ENCODE assay signal across 17 mouse cellular contexts in the genomic region with DNA sequence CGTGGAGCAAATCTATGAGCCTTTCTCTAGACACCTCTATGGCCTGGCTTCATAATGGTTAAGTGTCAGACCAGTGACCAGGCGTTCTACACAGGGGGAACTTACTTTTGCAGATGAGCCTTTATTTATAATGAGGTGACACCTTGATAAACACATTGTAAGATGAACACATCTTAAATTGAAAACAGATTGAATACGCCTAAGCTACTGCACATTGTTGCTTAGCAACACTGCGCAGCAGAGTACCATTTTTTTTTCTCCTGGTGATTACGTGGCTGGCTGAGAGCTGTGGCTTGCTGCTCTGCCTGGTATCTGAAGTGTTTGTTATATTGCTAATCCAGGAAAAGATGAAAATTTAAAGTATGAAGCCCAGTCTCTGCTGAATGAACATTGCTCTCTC. TPM values are rescaled to one million over a fixed set of nuclear protein-coding genes. Genes with fewer than 3 reads are reported as not detected.
A peak's percentile ranks its signal among the peaks of the same experiment; 100 is the strongest.
DNase-seq lines count a peak whose midpoint lies in the region; ATAC-seq lines count a peak whose summit lies in the region.
"Had no signal": no experiment of that assay in that cellular context is flagged by ENCODE, and none has a peak within 500 bp of the region (broad histone marks: within the 10 kb centered on the region; RNA-seq: fewer than 3 reads in every experiment).

No protein-coding gene starts in this region.

- peaks cover 44% of the 10 kb centered on the region for H3K27me3 ChIP-seq in forebrain, embryonic 11.5 days (ENCODE audit: control insufficient read depth, insufficient read depth, low read length)
- H3K27me3 ChIP-seq in hindbrain, embryonic 14.5 days (ENCODE audit: control insufficient read depth, insufficient read depth, low read length), result peaks cover 91% of the 10 kb centered on the region
- H3K27me3 ChIP-seq in neural tube, embryonic 15.5 days (replicated peaks), result peaks cover 86% of the 10 kb centered on the region

- DNase-seq in frontal cortex, postnatal 25 days (ENCODE audit: low spot score in 2 of 2), result no peak
- no peak for DNase-seq in forebrain, embryonic 11.5 days (ENCODE audit: low spot score)
- DNase-seq in hindbrain, embryonic 14.5 days (ENCODE audit: low spot score), result no peak
- no peak for DNase-seq in adrenal gland, adult (ENCODE audit: inconsistent age in 2 of 2, low spot score in 1 of 2)
- no peak for DNase-seq in urinary bladder, adult 18-20 months (ENCODE audit: low spot score in 2 of 2)
- DNase-seq: adrenal gland, postnatal 10 days; gastrocnemius, postnatal 14 days; kidney, postnatal 14 days had no signal

- no peak overlapping the region for H3K9ac ChIP-seq in forebrain, embryonic 11.5 days (ENCODE audit: low read length)
- H3K9ac ChIP-seq in hindbrain, embryonic 14.5 days, result no peak overlapping the region
- H3K9ac ChIP-seq in neural tube, embryonic 15.5 days (replicated peaks), result no peak overlapping the region
- H3K9ac ChIP-seq: heart, embryonic 13.5 days; limb, embryonic 12.5 days; neural tube, embryonic 12.5 days had no signal

- H3K36me3 ChIP-seq in forebrain, embryonic 11.5 days (ENCODE audit: control insufficient read depth, insufficient read depth, low read length), result no peaks in the 10 kb centered on the region
- H3K36me3 ChIP-seq in hindbrain, embryonic 14.5 days (replicated peaks; ENCODE audit: control insufficient read depth, insufficient read depth), result no peaks in the 10 kb centered on the region
- H3K36me3 ChIP-seq in neural tube, embryonic 15.5 days, result no peaks in the 10 kb centered on the region
- H3K36me3 ChIP-seq: heart, embryonic 13.5 days; limb, embryonic 12.5 days; neural tube, embryonic 12.5 days had no signal

- no peak overlapping the region for H3K4me3 ChIP-seq in forebrain, embryonic 11.5 days (ENCODE audit: low read depth, low read length)
- H3K4me3 ChIP-seq in hindbrain, embryonic 14.5 days (replicated peaks; ENCODE audit: low read length), result no peak overlapping the region
- no peak overlapping the region for H3K4me3 ChIP-seq in neural tube, embryonic 15.5 days (replicated peaks)
- H3K4me3 ChIP-seq: erythroblast, embryonic 14.5 days; heart, embryonic 13.5 days; limb, embryonic 12.5 days; neural tube, embryonic 12.5 days had no signal

- H3K27ac ChIP-seq in forebrain, embryonic 11.5 days (ENCODE audit: low read depth, low read length), result peak overlapping the region; percentile 37
- peak overlapping the region; percentile 77 for H3K27ac ChIP-seq in hindbrain, embryonic 14.5 days
- H3K27ac ChIP-seq in neural tube, embryonic 15.5 days (replicated peaks), result peak overlapping the region; percentile 70
- H3K27ac ChIP-seq: heart, embryonic 13.5 days; limb, embryonic 12.5 days; neural tube, embryonic 12.5 days had no signal

- peaks cover 7% of the 10 kb centered on the region for H3K4me1 ChIP-seq in forebrain, embryonic 11.5 days (replicated peaks; ENCODE audit: control insufficient read depth, insufficient read depth, low read length)
- H3K4me1 ChIP-seq in hindbrain, embryonic 14.5 days (replicated peaks; ENCODE audit: control insufficient read depth, insufficient read depth, low read length), result no peaks in the 10 kb centered on the region; the same call in 1 of the 2 replicates
- peaks cover 20% of the 10 kb centered on the region for H3K4me1 ChIP-seq in neural tube, embryonic 15.5 days
- H3K4me1 ChIP-seq: heart, embryonic 13.5 days had no signal

- H3K4me2 ChIP-seq in forebrain, embryonic 11.5 days (ENCODE audit: low read depth, low read length, severe bottlenecking), result no peak overlapping the region
- H3K4me2 ChIP-seq in hindbrain, embryonic 14.5 days (replicated peaks), result no peak overlapping the region
- no peak overlapping the region for H3K4me2 ChIP-seq in neural tube, embryonic 15.5 days
- H3K4me2 ChIP-seq: heart, embryonic 13.5 days; limb, embryonic 12.5 days; neural tube, embryonic 12.5 days had no signal

- ATAC-seq in frontal cortex, adult (ENCODE audit: low TSS enrichment), result peak; percentile 90
- no peak for ATAC-seq in forebrain, embryonic 11.5 days (replicated peaks; ENCODE audit: low FRiP score)
- peak; percentile 73; the same call in 1 of the 2 replicates for ATAC-seq in hindbrain, embryonic 14.5 days (ENCODE audit: low FRiP score)
- peak; percentile 85 for ATAC-seq in neural tube, embryonic 15.5 days (ENCODE audit: low FRiP score)
- no peak for ATAC-seq in monocyte, adult 5-6 weeks (replicated peaks; ENCODE audit: insufficient number of reproducible peaks, low FRiP score, low TSS enrichment, poor library complexity, severe bottlenecking)

- 17% methylated on average over 5 of the region's 5 CpGs for WGBS in forebrain, embryonic 11.5 days
- WGBS in hindbrain, embryonic 14.5 days, result 8% methylated on average over 5 of the region's 5 CpGs
- 9% methylated on average over 5 of the region's 5 CpGs for WGBS in neural tube, embryonic 15.5 days

- H3K9me3 ChIP-seq in forebrain, embryonic 11.5 days (ENCODE audit: control insufficient read depth, low read length), result no peaks in the 10 kb centered on the region
- H3K9me3 ChIP-seq in hindbrain, embryonic 14.5 days (ENCODE audit: control insufficient read depth, low read length), result no peaks in the 10 kb centered on the region
- no peaks in the 10 kb centered on the region for H3K9me3 ChIP-seq in neural tube, embryonic 15.5 days (replicated peaks)
- H3K9me3 ChIP-seq: heart, embryonic 13.5 days; limb, embryonic 12.5 days; neural tube, embryonic 12.5 days had no signal

RNA-seq across cellular contexts. Expression of gene Zdbf2, which starts 17.0 kb away (rescaled TPM):
- 25.8 and 26.7 TPM in 2 replicates for polyA plus RNA-seq in forebrain, embryonic 11.5 days (2014; fragmentation: Nextera tagmentation; extraction: Ambion mirVana)
- polyA plus RNA-seq in hindbrain, embryonic 14.5 days (2014; fragmentation: Nextera tagmentation; extraction: Ambion mirVana), result 34.9 and 37.5 TPM in 2 replicates
- 24.8 and 31.3 TPM in 2 replicates for polyA plus RNA-seq in neural tube, embryonic 15.5 days (2015; fragmentation: Nextera tagmentation; extraction: Ambion mirVana)
- 1.9 TPM in 1 of 3 replicates, not detected in the others for total RNA-seq in monocyte, adult 5-6 weeks (2017)
- total RNA-seq: common myeloid progenitor, adult 5-6 weeks; megakaryocyte progenitor cell, adult 5-6 weeks had no signal

RNA-seq across cellular contexts. Expression of gene Gpr1, which starts 41.7 kb away (rescaled TPM):
- polyA plus RNA-seq in forebrain, embryonic 11.5 days (2014; fragmentation: Nextera tagmentation; extraction: Ambion mirVana), result 0.35 TPM in 1 of 2 replicates, not detected in the other
- 0.35 and 0.63 TPM in 2 replicates for polyA plus RNA-seq in hindbrain, embryonic 14.5 days (2014; fragmentation: Nextera tagmentation; extraction: Ambion mirVana)
- polyA plus RNA-seq in neural tube, embryonic 15.5 days (2015; fragmentation: Nextera tagmentation; extraction: Ambion mirVana), result 0.54 and 0.78 TPM in 2 replicates
- total RNA-seq in monocyte, adult 5-6 weeks (2017), result not detected in 3 replicates
- total RNA-seq: common myeloid progenitor, adult 5-6 weeks; megakaryocyte progenitor cell, adult 5-6 weeks had no signal
- polyA plus RNA-seq: erythroblast, embryonic 14.5 days had no signal

Comparison
In these comparisons a context has a peak if more than half of its experiments do, and no peak if none do; other contexts are left out.
1. ATAC-seq: peak in frontal cortex, adult (single experiment), hindbrain, embryonic 14.5 days (single experiment) and neural tube, embryonic 15.5 days (single experiment); none in forebrain, embryonic 11.5 days (single experiment) and monocyte, adult 5-6 weeks (single experiment).
2. Peak in every context shown above with its lines, with median percentiles within 50 percentile points of each other: H3K27ac ChIP-seq.